Mouse (Mus musculus) brain, embryonic 18.5 days (tissue): ENCODE measurements at regions not wholly inside any gene's neighbourhood (a gene's known extent, or its start where the extent isn't known, plus 50 kb on each side); places are given as distances from the start of the nearest gene placed in this dataset.

ENCODE experiments used
- DNase-seq: peaks from one replicate; pipeline ENCODE4 v3.0.0-alpha.2; 2012; ENCODE audit warnings: low read depth, low spot score

DNA sequence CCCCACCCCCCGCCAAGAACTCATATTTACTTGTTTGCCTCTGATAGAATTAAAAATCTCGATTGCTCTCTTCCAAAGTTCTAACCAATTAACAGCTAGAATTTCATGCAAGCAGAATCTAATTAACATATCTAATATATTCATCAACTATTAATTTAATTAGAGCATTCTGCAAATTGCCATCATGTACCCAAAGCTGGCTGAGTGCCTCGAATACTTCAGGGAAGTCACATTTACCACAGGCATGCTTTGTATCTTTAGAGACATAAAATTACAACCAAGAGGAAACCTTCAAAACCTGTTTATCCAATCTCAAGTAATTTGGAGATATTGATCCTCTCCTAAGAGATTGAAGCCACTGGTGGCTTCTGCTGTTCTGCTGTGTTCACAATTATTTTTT lies 401.6 kb upstream of the Nmur2 start:
- DNase-seq: peak; percentile 34

- DNase-seq: no peak
Measured at GRCm38 (mm10) chr11:56441071-56441470, 400.3 kb upstream of the Nmur2 start.

DNA sequence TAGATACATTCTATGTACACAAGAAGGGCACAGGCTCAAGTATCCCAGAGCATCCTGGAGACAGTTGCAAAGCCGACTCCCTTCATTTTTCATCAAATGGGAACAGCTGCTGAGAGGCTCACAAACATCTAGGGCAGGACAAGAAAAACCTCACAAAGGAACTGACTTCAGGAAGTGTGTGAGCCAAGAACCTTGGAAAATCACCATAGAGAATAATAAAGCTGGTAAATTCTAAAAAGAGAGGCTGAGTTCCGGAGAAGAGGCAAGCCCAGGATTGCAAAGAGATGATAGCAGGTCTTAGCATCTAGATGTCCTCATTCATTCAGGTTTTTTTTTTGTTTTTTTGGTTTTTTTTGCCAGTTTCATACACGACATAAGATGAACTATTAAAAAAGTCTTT lies 390.3 kb upstream of the Nmur2 start:
- DNase-seq: no peak

GRCm38 (mm10) chr11:56384761-56385160 lies 344.0 kb upstream of the Nmur2 start:
- no peak for DNase-seq

DNA sequence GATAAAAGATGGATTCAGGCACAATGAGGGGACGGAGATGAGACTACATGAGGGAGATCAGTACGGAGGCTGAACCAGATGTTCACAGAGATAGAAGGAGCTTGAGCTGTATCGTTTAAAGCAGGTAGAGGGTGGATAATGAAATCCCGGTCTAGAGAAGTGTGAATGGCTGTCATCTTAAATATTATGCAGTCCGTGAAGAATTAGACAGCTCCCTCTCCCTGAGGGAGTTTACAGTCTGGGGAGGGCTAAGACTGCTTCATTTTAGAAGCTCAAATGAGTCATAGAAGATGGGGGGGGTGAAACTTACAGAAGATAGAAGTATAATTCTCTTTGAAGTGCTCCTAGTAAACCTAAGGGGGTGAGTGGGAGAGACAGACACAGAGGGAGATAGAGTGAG lies 336.7 kb upstream of the Nmur2 start:
- no peak for DNase-seq

DNA sequence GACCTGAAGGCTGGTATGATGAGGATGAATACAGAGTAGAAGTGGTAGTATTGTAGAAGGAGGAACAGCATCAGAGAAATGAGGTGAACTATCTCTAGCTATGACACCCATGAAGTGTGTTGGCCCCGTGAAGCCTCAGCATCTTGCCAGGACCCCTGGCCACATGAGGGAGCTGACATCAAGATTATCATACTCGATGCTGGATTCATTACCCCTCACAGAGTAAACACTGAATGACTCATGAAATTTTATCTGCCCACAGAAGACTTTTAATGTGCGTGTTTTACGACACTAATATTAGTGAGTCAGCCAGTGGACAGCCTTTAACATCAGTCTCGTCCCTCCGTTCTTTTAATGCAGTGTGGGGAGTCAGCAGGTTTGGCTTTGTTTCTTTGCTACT lies 333.5 kb upstream of the Nmur2 start:
- DNase-seq: no peak

GRCm38 (mm10) chr11:56373624-56374023 lies 332.8 kb upstream of the Nmur2 start:
- DNase-seq: no peak

- DNase-seq: no peak
Measured at GRCm38 (mm10) chr11:56357690-56358089, 316.9 kb upstream of the Nmur2 start.

- DNase-seq: peak; percentile 34
Measured at GRCm38 (mm10) chr11:56351798-56352366, 311.1 kb upstream of the Nmur2 start.

DNA sequence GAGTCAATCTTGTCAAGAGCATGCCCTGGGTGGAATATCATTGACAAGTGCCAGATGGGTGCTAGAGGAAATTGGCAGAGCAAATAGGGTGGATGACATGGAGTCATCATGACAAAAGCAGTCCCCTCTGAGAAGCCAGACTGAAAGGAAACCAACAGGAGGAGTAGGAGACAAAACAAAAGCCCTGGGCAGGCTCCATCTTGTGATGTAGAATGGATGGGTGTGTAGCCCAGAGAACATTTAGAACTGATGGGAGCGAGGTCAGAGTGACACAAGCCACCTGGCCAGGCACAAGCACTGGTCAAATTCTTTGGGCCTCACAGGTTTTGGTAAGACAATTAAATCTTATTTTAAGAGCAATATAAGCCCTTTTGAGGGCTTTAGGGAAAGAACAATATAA lies 310.4 kb upstream of the Nmur2 start:
- no peak for DNase-seq

DNA sequence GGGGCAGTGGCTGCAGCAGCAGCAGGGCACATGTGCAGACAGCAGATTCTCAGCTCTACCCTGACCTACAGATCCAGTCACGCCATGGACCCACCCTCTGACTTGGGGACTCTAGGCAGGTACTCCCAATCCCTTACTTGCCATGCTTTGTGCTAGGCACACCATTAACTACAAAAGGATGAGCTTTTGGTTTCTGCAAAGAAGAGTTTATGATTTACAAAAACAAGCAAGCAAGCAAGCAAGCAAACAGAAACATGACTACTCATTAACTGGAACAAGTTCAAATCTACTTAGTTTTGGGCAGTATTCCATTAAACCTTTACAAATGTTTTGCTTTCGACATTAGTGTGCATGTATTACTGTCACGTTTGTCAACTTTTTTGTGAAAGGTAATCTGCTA lies 309.0 kb upstream of the Nmur2 start:
- no peak for DNase-seq

GRCm38 (mm10) chr11:56348408-56348807 lies 307.6 kb upstream of the Nmur2 start:
- no peak for DNase-seq

DNA sequence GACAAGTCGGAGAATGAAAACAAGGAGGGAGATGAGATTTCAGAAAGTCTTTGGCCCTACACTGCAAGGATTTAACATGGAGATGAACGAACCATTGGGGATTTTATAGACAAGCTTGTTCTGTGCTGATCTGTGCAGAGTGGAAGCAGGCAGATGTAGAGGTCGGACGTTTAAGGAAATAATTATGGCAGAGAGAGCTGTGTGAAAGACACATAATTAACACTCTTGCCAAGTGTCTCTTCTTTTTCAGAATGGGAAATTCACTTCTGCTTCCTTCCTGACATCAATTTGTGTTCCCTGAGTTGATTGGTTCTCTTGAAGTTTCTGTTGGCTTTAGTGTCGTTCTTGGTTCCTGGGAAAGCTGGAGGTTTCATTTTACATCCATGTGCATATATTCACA lies 302.3 kb upstream of the Nmur2 start:
- DNase-seq: no peak

- no peak for DNase-seq
Measured at GRCm38 (mm10) chr11:56341731-56342130, 300.9 kb upstream of the Nmur2 start.

DNA sequence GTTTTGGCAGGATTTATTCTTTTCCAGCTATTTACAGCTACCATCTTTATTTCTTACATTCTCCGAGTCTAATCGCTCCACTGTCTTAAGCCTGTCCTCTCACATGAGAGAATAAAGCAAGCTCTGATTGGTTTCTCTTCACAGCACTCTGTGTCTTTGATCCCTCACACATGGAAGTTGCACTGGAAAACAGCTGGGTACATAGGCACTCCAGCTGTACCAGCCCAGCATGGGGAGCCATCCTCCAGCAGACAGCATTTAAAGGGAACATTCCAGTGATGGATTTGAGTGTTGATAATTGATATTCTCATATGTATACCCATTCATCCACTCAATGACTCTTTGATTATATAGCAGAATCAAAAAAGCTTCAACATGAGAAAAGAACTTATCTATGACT lies 300.2 kb upstream of the Nmur2 start:
- no peak for DNase-seq

- DNase-seq: no peak
Measured at GRCm38 (mm10) chr11:56338511-56338910, 297.7 kb upstream of the Nmur2 start.

GRCm38 (mm10) chr11:56335937-56336336 lies 295.1 kb upstream of the Nmur2 start:
- DNase-seq: no peak

DNA sequence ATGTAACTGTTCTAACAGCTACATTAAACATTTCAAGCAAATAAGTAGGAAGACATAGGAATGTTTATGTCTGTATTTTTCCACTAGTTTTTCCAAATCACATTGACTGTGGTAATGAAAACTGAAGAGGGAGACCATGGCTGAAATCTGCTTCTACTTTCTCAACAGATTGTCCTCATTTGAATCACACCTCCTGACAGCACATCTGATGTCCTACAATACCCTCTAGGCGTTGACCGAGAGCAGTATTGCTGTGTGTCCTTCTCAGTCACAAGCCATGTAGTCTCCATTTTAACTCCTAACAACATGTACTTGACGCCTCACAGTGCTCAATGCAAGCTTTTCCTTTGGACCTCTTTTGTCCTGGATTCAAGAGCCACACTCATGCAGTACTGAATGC lies 279.5 kb upstream of the Nmur2 start:
- no peak for DNase-seq

DNA sequence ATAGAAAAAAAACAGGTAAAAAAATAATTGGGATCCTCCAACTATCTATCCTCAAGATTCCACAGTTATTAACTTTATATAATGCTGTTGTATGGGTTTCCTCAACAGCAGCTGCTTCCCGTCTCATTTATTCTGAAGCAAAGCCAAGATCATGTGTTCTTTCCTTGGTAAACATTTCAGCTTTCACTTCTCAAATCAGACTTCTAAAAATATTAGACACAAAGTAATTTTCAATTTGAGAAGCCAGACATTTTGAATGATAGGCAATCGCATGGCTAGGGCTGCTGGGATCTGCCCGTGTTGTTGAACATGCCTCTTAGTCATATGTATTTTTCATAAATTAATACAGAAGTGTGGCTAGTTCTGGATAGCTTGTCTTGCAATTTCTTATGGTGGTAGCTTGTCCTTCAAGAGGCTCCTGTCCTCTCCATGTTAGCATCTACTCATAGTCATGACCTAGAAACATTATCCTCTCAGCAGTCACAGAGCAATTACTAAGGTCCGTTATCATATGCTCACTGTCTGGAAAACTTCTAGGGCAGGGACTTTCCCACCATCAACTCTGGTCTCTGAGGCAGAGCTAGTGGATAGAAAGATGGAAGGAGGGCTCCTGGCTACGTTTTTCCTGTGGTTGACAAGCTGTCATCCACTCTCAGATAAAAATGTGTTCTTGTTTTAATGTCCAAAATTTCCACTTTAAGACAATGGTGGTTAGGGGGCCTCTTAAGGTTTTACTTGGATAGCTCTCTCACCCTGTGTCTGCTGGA lies 274.6 kb upstream of the Nmur2 start:
- no peak for DNase-seq

DNA sequence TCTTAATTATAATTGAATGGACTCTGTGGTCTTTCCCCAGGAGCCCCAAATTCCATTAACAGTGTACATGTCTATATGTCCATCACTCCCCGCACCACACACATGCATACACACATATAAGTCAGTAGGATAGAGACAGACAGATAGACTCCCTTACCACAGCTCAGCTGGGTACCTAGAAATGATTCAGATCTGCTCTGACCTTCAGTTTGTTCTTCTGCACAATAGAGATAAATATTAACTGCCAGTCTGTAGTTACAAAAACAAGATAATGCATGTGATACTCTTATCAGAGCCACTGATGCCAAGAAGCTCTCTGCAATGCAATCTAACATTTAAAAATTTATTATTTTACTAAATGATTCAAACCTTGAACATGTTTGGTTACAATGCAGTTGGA lies 268.7 kb upstream of the Nmur2 start:
- DNase-seq: no peak

DNA sequence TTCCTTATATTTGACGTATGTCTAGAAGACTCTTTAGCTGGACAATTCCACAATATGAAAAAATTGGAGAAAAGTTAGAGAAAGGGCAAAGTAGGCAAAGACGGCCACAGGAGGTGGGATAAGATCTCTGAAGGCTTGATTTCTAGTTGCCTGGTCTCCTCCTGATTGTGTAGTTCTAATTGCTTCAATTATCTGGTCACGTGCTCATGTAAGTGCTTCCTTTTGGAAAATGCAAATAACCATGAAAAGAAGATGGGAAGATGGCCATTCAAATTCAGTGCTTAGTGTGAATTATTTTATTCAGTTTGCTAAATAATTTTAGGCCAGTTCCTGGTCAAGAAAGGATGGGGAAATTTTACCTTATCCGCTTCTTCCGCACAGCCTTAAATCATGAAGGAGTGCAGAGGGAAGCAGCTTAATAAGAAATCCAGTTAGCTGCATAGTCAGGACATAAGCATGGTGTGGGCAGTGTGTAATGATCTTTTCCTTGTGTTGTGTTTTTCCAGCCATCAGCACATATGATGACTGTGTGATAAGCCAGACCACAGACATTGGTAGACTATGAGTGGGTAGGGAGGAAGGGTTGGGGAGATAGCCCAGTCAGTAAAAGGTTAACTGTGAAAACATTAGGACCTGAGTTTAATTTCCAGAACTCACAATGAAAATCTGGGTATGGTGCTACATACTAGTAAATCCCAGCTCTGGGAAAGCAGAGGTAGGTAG lies 267.7 kb upstream of the Nmur2 start:
- no peak for DNase-seq

GRCm38 (mm10) chr11:56307051-56307450 lies 266.2 kb upstream of the Nmur2 start:
- no peak for DNase-seq
